Mouse (Mus musculus) forebrain, postnatal 0 days (tissue): ENCODE data around the gene Galp. TPM values are rescaled to one million over a fixed set of nuclear protein-coding genes. Genes with fewer than 3 reads are reported as not detected.

ENCODE experiments used
- ATAC-seq: fragments of 200-750 bp; cut with Nextera tagmentation; 2 replicates; pipeline ENCODE4 v1.8.0; 2017; ENCODE audit warnings: mild to moderate bottlenecking, moderate library complexity
- DNase-seq: peaks from one replicate; pipeline ENCODE4 v3.0.0-alpha.2; 2015
- H3K27ac ChIP-seq: fragments of 300-500 bp; sonication (generic); 2 replicates; pipeline ENCODE4 v1.5.1; 2014; ENCODE audit warnings: low read depth, mild to moderate bottlenecking, antibody characterized with exemption, low read length, moderate library complexity, mixed read lengths
- H3K27me3 ChIP-seq: fragments of 300-500 bp; sonication (generic); 2 replicates; pipeline ENCODE4 v1.6.1; 2014; ENCODE audit warnings: mild to moderate bottlenecking, low read length, mixed read lengths; ENCODE audit not compliant: insufficient read depth
- H3K36me3 ChIP-seq: fragments of 300-500 bp; sonication (generic); 2 replicates; pipeline ENCODE4 v1.6.1; 2014; ENCODE audit warnings: mild to moderate bottlenecking, moderate library complexity; ENCODE audit not compliant: insufficient read depth
- H3K4me1 ChIP-seq: fragments of 300-500 bp; sonication (generic); 2 replicates; pipeline ENCODE4 v1.6.1; 2014; ENCODE audit warnings: antibody characterized with exemption; ENCODE audit not compliant: insufficient read depth
- H3K4me2 ChIP-seq: fragments of 300-500 bp; sonication (generic); 2 replicates; pipeline ENCODE4 v1.6.1; 2014; ENCODE audit warnings: low read depth, mild to moderate bottlenecking, moderate library complexity
- H3K4me3 ChIP-seq: fragments of 300-500 bp; sonication (generic); 2 replicates; pipeline ENCODE4 v1.5.1; 2014; ENCODE audit warnings: low read depth, low read length, mixed read lengths
- H3K9ac ChIP-seq: fragments of 300-500 bp; sonication (generic); 2 replicates; pipeline ENCODE4 v1.6.1; 2014; ENCODE audit warnings: mild to moderate bottlenecking
- H3K9me3 ChIP-seq: fragments of 300-500 bp; sonication (generic); 2 replicates; pipeline ENCODE4 v1.6.1; 2016; ENCODE audit warnings: low read length
- CTCF ChIP-seq: sonication (generic); IDR thresholded peaks from 2 replicates; pipeline ENCODE4 v1.5.1; 2016; ENCODE audit warnings: antibody characterized with exemption, control low read depth, low read depth
- WGBS: fragments of 180-500 bp; shearing (Covaris S2); extraction: QIAGEN DNeasy Blood & Tissue Kit; methylation state at CpG from one replicate; pipeline ENCODE4 v1.1.7; 2014; 5-methylcytosine and 5-hydroxymethylcytosine counted together
- polyA plus RNA-seq: library from polyadenylated mRNA; unstranded; fragments of >200 nt; fragmentation: Nextera tagmentation; extraction: Ambion mirVana; gene quantifications from 2 replicates; pipeline ENCODE4 v1.2.1, GENCODE M21; 2015
- total RNA-seq: library from RNA; depleted of rRNA; stranded (reverse); fragments of >200 nt; gene quantifications from 2 replicates; pipeline ENCODE4 v1.2.3, GENCODE M21; 2014

Galp gene
- total and polyA plus RNA-seq, 2 experiments from 2014 or later = not detected

- WGBS = 68% methylated on average over 3 of the region's 3 CpGs
- Histone ChIP-seq H3K9ac (no peak overlapping the region), H3K4me3 (no peak overlapping the region), H3K4me1 (0 out of 2 replicates have a peak, but pooled peaks cover 6% of the 10 kb centered on the region), H3K36me3 (no peaks in the 10 kb centered on the region), H3K4me2 (no peak overlapping the region), H3K27ac (no peak overlapping the region), H3K27me3 (no peaks in the 10 kb centered on the region; the same call in 1 of the 2 replicates), H3K9me3 (no peaks in the 10 kb centered on the region)
- ATAC-seq = no peak
- TF ChIP-seq CTCF = no peak
- no peak for DNase-seq
Measured at GRCm38 (mm10) chr7:6169403-6169802, 27.5 kb upstream of the Galp start.

- ATAC-seq = no peak
- H3K9me3 ChIP-seq = no peaks in the 10 kb centered on the region
- no peak for DNase-seq
- no peak overlapping the region for H3K9ac ChIP-seq
- no peak for TF ChIP-seq CTCF
- H3K4me3 ChIP-seq = no peak overlapping the region
- 0 out of 2 replicates have a peak, but pooled peaks cover 6% of the 10 kb centered on the region for H3K4me1 ChIP-seq
- H3K4me2 ChIP-seq = no peak overlapping the region
- no peaks in the 10 kb centered on the region; the same call in 1 of the 2 replicates for H3K36me3 ChIP-seq
- H3K27me3 ChIP-seq = no peaks in the 10 kb centered on the region; the same call in 1 of the 2 replicates
- WGBS = 84% methylated on average over 9 of the region's 9 CpGs
- no peak overlapping the region for H3K27ac ChIP-seq
Measured at GRCm38 (mm10) chr7:6170391-6170790, 26.5 kb upstream of the Galp start.

- Histone ChIP-seq H3K27ac (peak overlapping the region; percentile 83), H3K4me2 (peak overlapping the region; percentile 67), H3K4me1 (0 out of 2 replicates have a peak, but pooled peaks cover 6% of the 10 kb centered on the region), H3K36me3 (no peaks in the 10 kb centered on the region; the same call in 1 of the 2 replicates), H3K9ac (peak overlapping the region; percentile 47), H3K9me3 (no peaks in the 10 kb centered on the region), H3K4me3 (peak overlapping the region; percentile 67; the same call in 1 of the 2 replicates), H3K27me3 (no peaks in the 10 kb centered on the region; the same call in 1 of the 2 replicates)
- WGBS = 39% methylated on average over 6 of the region's 6 CpGs
- no peak for ATAC-seq
- DNase-seq = peak; percentile 47
- no peak for TF ChIP-seq CTCF
Measured at GRCm38 (mm10) chr7:6170871-6171270, 26.0 kb upstream of the Galp start.

- peak overlapping the region; percentile 67 for H3K4me3 ChIP-seq
- peak; percentile 67 for ATAC-seq
- peak; percentile 72 for TF ChIP-seq CTCF
- H3K4me2 ChIP-seq = peak overlapping the region; percentile 67
- H3K36me3 ChIP-seq = no peaks in the 10 kb centered on the region; the same call in 1 of the 2 replicates
- H3K9me3 ChIP-seq = no peaks in the 10 kb centered on the region
- H3K27me3 ChIP-seq = no peaks in the 10 kb centered on the region; the same call in 1 of the 2 replicates
- under 1% methylated on average over 24 of the region's 24 CpGs for WGBS
- peak overlapping the region; percentile 47 for H3K9ac ChIP-seq
- peak overlapping the region; percentile 83 for H3K27ac ChIP-seq
- 0 out of 2 replicates have a peak, but pooled peaks cover 6% of the 10 kb centered on the region for H3K4me1 ChIP-seq
- peak; percentile 85 for DNase-seq
Measured at GRCm38 (mm10) chr7:6171444-6172005, 25.4 kb upstream of the Galp start.

- H3K4me2 ChIP-seq = peak within 1 kb of the TSS; percentile 73
- no peaks in the 10 kb centered on the region; the same call in 1 of the 2 replicates for H3K27me3 ChIP-seq
- peak within 1 kb of the TSS; percentile 76 for H3K9ac ChIP-seq
- peak within 1 kb of the TSS; percentile 67 for H3K4me3 ChIP-seq
- ATAC-seq (peak; percentile 95), DNase-seq (peak; percentile 100)
- WGBS = under 1% methylated on average over 37 of the region's 37 CpGs
- H3K4me1 ChIP-seq = 0 out of 2 replicates have a peak, but pooled peaks cover 6% of the 10 kb centered on the region
- no peaks in the 10 kb centered on the region for H3K9me3 ChIP-seq
- no peaks in the 10 kb centered on the region; the same call in 1 of the 2 replicates for H3K36me3 ChIP-seq
- TF ChIP-seq CTCF = no peak
- peak within 1 kb of the TSS; percentile 89 for H3K27ac ChIP-seq
Measured at GRCm38 (mm10) chr7:6172006-6172649, 24.8 kb upstream of the Galp start, which contains the start of gene Zfp444. Gene Zfp444 (plus strand): TSS chr7:6172226.

GRCm38 (mm10) chr7:6172674-6173244, 24.1 kb upstream of the Galp start:
- DNase-seq (peak; percentile 43), ATAC-seq (peak; percentile 12)
- TF ChIP-seq CTCF = no peak

More at GRCm38 (mm10) chr7:6172674-6173244, 24.1 kb upstream of the Galp start:
- H3K27me3 ChIP-seq = no peaks in the 10 kb centered on the region
- no peaks in the 10 kb centered on the region; the same call in 1 of the 2 replicates for H3K36me3 ChIP-seq
- H3K9ac ChIP-seq = peak overlapping the region; percentile 76
- under 1% methylated on average over 28 of the region's 28 CpGs for WGBS
- peak overlapping the region; percentile 73 for H3K4me2 ChIP-seq
- peak overlapping the region; percentile 67 for H3K4me3 ChIP-seq
- H3K4me1 ChIP-seq = 0 out of 2 replicates have a peak, but pooled peaks cover 6% of the 10 kb centered on the region
- peak overlapping the region; percentile 89 for H3K27ac ChIP-seq
- H3K9me3 ChIP-seq = no peaks in the 10 kb centered on the region
